Mouse (Mus musculus) cerebellum, adult 2 months (tissue): ENCODE results near the gene Drc7. TPM values are rescaled to one million over a fixed set of nuclear protein-coding genes. Genes with fewer than 3 reads are reported as not detected.

Source experiments
- DNase-seq, 2 experiments: peaks; one replicate each; pipeline ENCODE4 v3.0.0; 2021
- H3K27ac ChIP-seq: fragments of 200-500 bp; 2 replicates; pipeline ENCODE4 v1.5.1; 2012; ENCODE audit warnings: low read length, control low read depth, inconsistent platforms; ENCODE audit not compliant: insufficient read depth
- H3K27me3 ChIP-seq: fragments of 200-500 bp; 2 replicates; pipeline ENCODE4 v1.6.1; 2012; ENCODE audit warnings: inconsistent platforms, mild to moderate bottlenecking, low read length, moderate library complexity; ENCODE audit not compliant: control insufficient read depth, insufficient read depth
- H3K4me1 ChIP-seq: fragments of 200-500 bp; 2 replicates; pipeline ENCODE4 v1.6.1; 2011; ENCODE audit warnings: low read length; ENCODE audit not compliant: control insufficient read depth, insufficient read depth
- H3K4me3 ChIP-seq: fragments of 200-500 bp; replicated peaks from 2 replicates; pipeline ENCODE3; 2011; ENCODE audit warnings: mild to moderate bottlenecking, low read depth, low read length, control low read depth; ENCODE audit not compliant: insufficient read depth
- CTCF ChIP-seq: fragments of 200-500 bp; IDR thresholded peaks from 2 replicates; pipeline ENCODE4 v1.5.1; 2011; ENCODE audit warnings: low read depth, mild to moderate bottlenecking, control low read depth, low read length, moderate library complexity, borderline replicate concordance; ENCODE audit not compliant: insufficient read depth
- POLR2A ChIP-seq: fragments of 200-500 bp; IDR thresholded peaks from 2 replicates; pipeline ENCODE4 v1.6.1; 2011; ENCODE audit warnings: low read length, control low read depth, borderline replicate concordance; ENCODE audit not compliant: insufficient read depth
- WGBS: fragments of 180-500 bp; shearing (Covaris S2); methylation state at CpG from one replicate; pipeline ENCODE4 v1.1.7; 2018; 5-methylcytosine and 5-hydroxymethylcytosine counted together
- polyA plus RNA-seq: library from polyadenylated mRNA; depleted of rRNA; stranded (reverse); fragments of >200 nt; gene quantifications from 2 replicates; pipeline ENCODE4 v1.2.3, GENCODE M21; 2012

The Drc7 gene
- polyA plus RNA-seq, 1 experiment, result 2.2 TPM

- TF ChIP-seq POLR2A, result no peak
- TF ChIP-seq CTCF, result peak; percentile 3; the same call in 1 of the 2 replicates
- Histone ChIP-seq H3K4me3 (no peak overlapping the region), H3K4me1 (no peaks in the 10 kb centered on the region), H3K27ac (no peak overlapping the region), H3K27me3 (no peaks in the 10 kb centered on the region)
- no peak for DNase-seq
- 59% methylated on average over 3 of the region's 3 CpGs for whole genome bisulfite sequencing
Observed at GRCm38 (mm10) chr8:95067582-95067981, 12.7 kb downstream of the Drc7 start.

GRCm38 (mm10) chr8:95075504-95075903 lies 20.6 kb downstream of the Drc7 start:
- DNase-seq, result no peak
- H3K4me3 ChIP-seq, result no peak overlapping the region
- peaks cover 16% of the 10 kb centered on the region for H3K4me1 ChIP-seq
- H3K27me3 ChIP-seq, result no peaks in the 10 kb centered on the region
- 0 out of 2 replicates have a peak overlapping the region, but pooled peaks have one; percentile 0 for H3K27ac ChIP-seq
- WGBS, result 48% methylated on average over 3 of the region's 3 CpGs
- TF ChIP-seq CTCF, result no peak
- no peak for TF ChIP-seq POLR2A

- H3K27ac ChIP-seq, result peak overlapping the region; percentile 49
- no peak for TF ChIP-seq CTCF
- TF ChIP-seq POLR2A, result no peak
- no peaks in the 10 kb centered on the region for H3K27me3 ChIP-seq
- peak; percentile 80 to 81 for DNase-seq
- H3K4me3 ChIP-seq, result no peak overlapping the region
- 41% methylated on average over 17 of the region's 17 CpGs for WGBS
- peaks cover 16% of the 10 kb centered on the region for H3K4me1 ChIP-seq
Observed at GRCm38 (mm10) chr8:95076151-95076550, 21.2 kb downstream of the Drc7 start.

- Histone ChIP-seq H3K27ac (no peak overlapping the region), H3K4me1 (peaks cover 25% of the 10 kb centered on the region), H3K27me3 (no peaks in the 10 kb centered on the region), H3K4me3 (no peak overlapping the region)
- 44% methylated on average over 3 of the region's 3 CpGs for WGBS
- TF ChIP-seq CTCF, result no peak
- TF ChIP-seq POLR2A, result no peak
- DNase-seq, result peak; percentile 59 to 69
Observed at GRCm38 (mm10) chr8:95078055-95078454, 23.2 kb downstream of the Drc7 start.

- Histone ChIP-seq H3K27me3 (no peaks in the 10 kb centered on the region), H3K27ac (no peak overlapping the region), H3K4me1 (peaks cover 25% of the 10 kb centered on the region), H3K4me3 (no peak overlapping the region)
- no peak for DNase-seq
- WGBS, result 87% methylated on average over 4 of the region's 4 CpGs
- no peak for TF ChIP-seq POLR2A
- TF ChIP-seq CTCF, result no peak
Observed at GRCm38 (mm10) chr8:95079305-95079704, 24.4 kb downstream of the Drc7 start.

- TF ChIP-seq CTCF, result no peak
- TF ChIP-seq POLR2A, result peak; percentile 90; the same call in 1 of the 2 replicates
- H3K4me3 ChIP-seq, result peak within 1 kb of the TSS; percentile 99
- no peaks in the 10 kb centered on the region for H3K27me3 ChIP-seq
- WGBS, result under 1% methylated on average over 47 of the region's 47 CpGs
- DNase-seq, result peak; percentile 98 to 100
- peak within 1 kb of the TSS; percentile 61 for H3K27ac ChIP-seq
- H3K4me1 ChIP-seq, result peaks cover 27% of the 10 kb centered on the region
Observed at GRCm38 (mm10) chr8:95080381-95081341, 25.8 kb downstream of the Drc7 start, which contains the start of gene Katnb1. Gene Katnb1 (plus strand): TSS chr8:95081186.

GRCm38 (mm10) chr8:95081650-95082049 lies 26.7 kb downstream of the Drc7 start:
- 2% methylated on average over 11 of the region's 11 CpGs for WGBS
- H3K27ac ChIP-seq, result peak overlapping the region; percentile 40
- no peak for DNase-seq
- H3K4me1 ChIP-seq, result peaks cover 25% of the 10 kb centered on the region
- no peak for TF ChIP-seq POLR2A
- TF ChIP-seq CTCF, result no peak
- H3K27me3 ChIP-seq, result no peaks in the 10 kb centered on the region
- peak overlapping the region; percentile 68 for H3K4me3 ChIP-seq
